Mouse (Mus musculus): ENCODE measurements at regions not wholly inside any gene's neighbourhood (a gene's known extent, or its start where the extent isn't known, plus 50 kb on each side); places are given as distances from the start of the nearest gene placed in this dataset.

- TF ChIP-seq HCFC1 (IDR thresholded peaks at IDR 0.05; ENCODE audit: borderline replicate concordance, insufficient read depth, low read length) = no peak
- no peak for TF ChIP-seq ZNF384 (IDR thresholded peaks at IDR 0.05; ENCODE audit: low read depth, low read length)
- TF ChIP-seq ZC3H11A (IDR thresholded peaks at IDR 0.05; ENCODE audit: borderline replicate concordance, low read depth, low read length) = no peak
- TF ChIP-seq CHD2 (IDR thresholded peaks at IDR 0.05; ENCODE audit: low read depth, low read length) = no peak
- TF ChIP-seq MAFK (IDR thresholded peaks at IDR 0.05; ENCODE audit: insufficient read depth, low read depth, low read length) = no peak
- Histone ChIP-seq H3K4me1 (ENCODE audit: control insufficient read depth in 2 of 2, insufficient read depth in 2 of 2, low read length in 2 of 2, poor library complexity in 1 of 2) (no peaks in the 10 kb centered on the region), H3K4me3 (ENCODE audit: insufficient read depth in 1 of 2, low read depth in 1 of 2, low read length in 2 of 2, poor library complexity in 1 of 2, severe bottlenecking in 1 of 2) (no peak overlapping the region), H3K36me3 (ENCODE audit: control insufficient read depth, insufficient read depth, low read length, poor library complexity, severe bottlenecking) (no peaks in the 10 kb centered on the region), H3K9ac (ENCODE audit: insufficient read depth, low read depth, low read length, poor library complexity, severe bottlenecking) (no peak overlapping the region), H3K27ac (ENCODE audit: insufficient read depth, low read depth, low read length, poor library complexity, severe bottlenecking) (no peak overlapping the region), H3K9me3 (ENCODE audit: control insufficient read depth, insufficient read depth, low read depth, low read length) (no peaks in the 10 kb centered on the region)
- in situ Hi-C loops (cut with MboI; ENCODE audit: low sequenced_read_pairs in 2 of 2, unreplicated experiment in 2 of 2) = no loop called here
- no peak for DNase-seq (ENCODE audit: low read depth, low spot score)
Measured at GRCm38 (mm10) chr9:51637131-51637920, 127.8 kb upstream of the Arhgap20 start.

- H3K9ac ChIP-seq (ENCODE audit: insufficient read depth, low read depth, low read length, poor library complexity, severe bottlenecking) = no peak overlapping the region
- no peak for DNase-seq (ENCODE audit: low read depth, low spot score)
- H3K27ac ChIP-seq (ENCODE audit: insufficient read depth, low read depth, low read length, poor library complexity, severe bottlenecking) = no peak overlapping the region
- no peak overlapping the region for H3K4me3 ChIP-seq (ENCODE audit: insufficient read depth in 1 of 2, low read depth in 1 of 2, low read length in 2 of 2, poor library complexity in 1 of 2, severe bottlenecking in 1 of 2)
- H3K36me3 ChIP-seq (ENCODE audit: control insufficient read depth, insufficient read depth, low read length, poor library complexity, severe bottlenecking) = no peaks in the 10 kb centered on the region
- no peaks in the 10 kb centered on the region for H3K4me1 ChIP-seq (ENCODE audit: control insufficient read depth in 2 of 2, insufficient read depth in 2 of 2, low read length in 2 of 2, poor library complexity in 1 of 2)
- no peaks in the 10 kb centered on the region for H3K9me3 ChIP-seq (ENCODE audit: control insufficient read depth, insufficient read depth, low read depth, low read length)
- TF ChIP-seq MAFK (IDR thresholded peaks at IDR 0.05; ENCODE audit: insufficient read depth, low read depth, low read length) (no peak), CHD2 (IDR thresholded peaks at IDR 0.05; ENCODE audit: low read depth, low read length) (no peak), ZNF384 (IDR thresholded peaks at IDR 0.05; ENCODE audit: low read depth, low read length) (no peak), HCFC1 (IDR thresholded peaks at IDR 0.05; ENCODE audit: borderline replicate concordance, insufficient read depth, low read length) (no peak), ZC3H11A (IDR thresholded peaks at IDR 0.05; ENCODE audit: borderline replicate concordance, low read depth, low read length) (no peak)
- in situ Hi-C loops (cut with MboI; ENCODE audit: low sequenced_read_pairs in 2 of 2, unreplicated experiment in 2 of 2) = no loop called here
Measured at GRCm38 (mm10) chr9:51641706-51642105, 123.4 kb upstream of the Arhgap20 start.

DNA sequence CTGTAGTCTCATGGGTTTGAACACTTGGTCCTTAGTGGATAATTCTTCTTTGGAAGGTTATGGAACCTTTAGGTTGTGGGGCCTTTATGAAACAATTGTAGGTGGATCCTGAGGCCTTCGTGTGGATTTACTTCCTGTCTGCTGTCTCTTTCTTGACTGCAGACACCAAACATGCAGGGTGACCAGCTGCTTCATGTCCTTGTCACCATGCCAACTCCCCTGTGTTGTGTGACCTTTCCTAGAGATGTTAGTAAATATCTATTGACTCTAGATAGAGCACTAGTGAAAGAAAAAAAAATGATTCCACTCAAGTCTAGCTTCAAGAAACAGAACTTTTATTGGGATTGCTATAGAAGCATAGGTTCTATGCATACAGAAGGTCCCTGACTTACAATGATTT is 119.7 kb upstream of the Arhgap20 start:
- H3K36me3 ChIP-seq (ENCODE audit: control insufficient read depth, insufficient read depth, low read length, poor library complexity, severe bottlenecking) = no peaks in the 10 kb centered on the region
- H3K9me3 ChIP-seq (ENCODE audit: control insufficient read depth, insufficient read depth, low read depth, low read length) = no peaks in the 10 kb centered on the region
- H3K9ac ChIP-seq (ENCODE audit: insufficient read depth, low read depth, low read length, poor library complexity, severe bottlenecking) = no peak overlapping the region
- TF ChIP-seq ZNF384 (IDR thresholded peaks at IDR 0.05; ENCODE audit: low read depth, low read length) (no peak), CHD2 (IDR thresholded peaks at IDR 0.05; ENCODE audit: low read depth, low read length) (no peak), MAFK (IDR thresholded peaks at IDR 0.05; ENCODE audit: insufficient read depth, low read depth, low read length) (no peak), HCFC1 (IDR thresholded peaks at IDR 0.05; ENCODE audit: borderline replicate concordance, insufficient read depth, low read length) (no peak), ZC3H11A (IDR thresholded peaks at IDR 0.05; ENCODE audit: borderline replicate concordance, low read depth, low read length) (no peak)
- in situ Hi-C loops (cut with MboI; ENCODE audit: low sequenced_read_pairs in 2 of 2, unreplicated experiment in 2 of 2) = no loop called here
- no peak overlapping the region for H3K4me3 ChIP-seq (ENCODE audit: insufficient read depth in 1 of 2, low read depth in 1 of 2, low read length in 2 of 2, poor library complexity in 1 of 2, severe bottlenecking in 1 of 2)
- H3K4me1 ChIP-seq (ENCODE audit: control insufficient read depth in 2 of 2, insufficient read depth in 2 of 2, low read length in 2 of 2, poor library complexity in 1 of 2) = no peaks in the 10 kb centered on the region
- no peak overlapping the region for H3K27ac ChIP-seq (ENCODE audit: insufficient read depth, low read depth, low read length, poor library complexity, severe bottlenecking)
- DNase-seq (ENCODE audit: low read depth, low spot score) = no peak

- H3K9ac ChIP-seq (ENCODE audit: insufficient read depth, low read depth, low read length, poor library complexity, severe bottlenecking) = no peak overlapping the region
- TF ChIP-seq HCFC1 (IDR thresholded peaks at IDR 0.05; ENCODE audit: borderline replicate concordance, insufficient read depth, low read length) (no peak), CHD2 (IDR thresholded peaks at IDR 0.05; ENCODE audit: low read depth, low read length) (no peak), MAFK (IDR thresholded peaks at IDR 0.05; ENCODE audit: insufficient read depth, low read depth, low read length) (no peak), ZNF384 (IDR thresholded peaks at IDR 0.05; ENCODE audit: low read depth, low read length) (no peak), ZC3H11A (IDR thresholded peaks at IDR 0.05; ENCODE audit: borderline replicate concordance, low read depth, low read length) (no peak)
- DNase-seq (ENCODE audit: low read depth, low spot score) = no peak
- no peaks in the 10 kb centered on the region for H3K4me1 ChIP-seq (ENCODE audit: control insufficient read depth in 2 of 2, insufficient read depth in 2 of 2, low read length in 2 of 2, poor library complexity in 1 of 2)
- H3K27ac ChIP-seq (ENCODE audit: insufficient read depth, low read depth, low read length, poor library complexity, severe bottlenecking) = no peak overlapping the region
- in situ Hi-C loops (cut with MboI; ENCODE audit: low sequenced_read_pairs in 2 of 2, unreplicated experiment in 2 of 2) = no loop called here
- no peaks in the 10 kb centered on the region for H3K36me3 ChIP-seq (ENCODE audit: control insufficient read depth, insufficient read depth, low read length, poor library complexity, severe bottlenecking)
- no peak overlapping the region for H3K4me3 ChIP-seq (ENCODE audit: insufficient read depth in 1 of 2, low read depth in 1 of 2, low read length in 2 of 2, poor library complexity in 1 of 2, severe bottlenecking in 1 of 2)
- no peaks in the 10 kb centered on the region for H3K9me3 ChIP-seq (ENCODE audit: control insufficient read depth, insufficient read depth, low read depth, low read length)
Measured at GRCm38 (mm10) chr9:51653376-51654292, 111.5 kb upstream of the Arhgap20 start.
